Mouse (Mus musculus) CH12.LX (cell line): Measurements from ENCODE around the gene Fig4. TPM values are rescaled to one million over a fixed set of nuclear protein-coding genes. Genes with fewer than 3 reads are reported as not detected.
A peak's percentile ranks its signal among the peaks of the same experiment; 100 is the strongest.

Source experiments
- DNase-seq: peaks from one replicate; pipeline ENCODE4 v3.0.0-alpha.2; 2013; ENCODE audit errors: extremely low read depth
- H3K27ac ChIP-seq: 2 replicates; pipeline ENCODE4 v1.5.1; 2012; ENCODE audit warnings: low read depth, mild to moderate bottlenecking, control low read depth, moderate library complexity; ENCODE audit not compliant: insufficient read depth
- H3K27me3 ChIP-seq: replicated peaks from 2 replicates; pipeline ENCODE3; 2012; ENCODE audit warnings: inconsistent platforms
- H3K36me3 ChIP-seq, 2 experiments: replicated peaks in 1 of 2; 2 replicates each; pipeline versions ENCODE3 to v1.6.1; 2012; ENCODE audit warnings: inconsistent platforms in 1 of 2, low read length in 1 of 2, mild to moderate bottlenecking in 1 of 2, mixed read lengths in 1 of 2, moderate library complexity in 1 of 2; ENCODE audit not compliant: control insufficient read depth in 1 of 2, insufficient read depth in 1 of 2
- H3K4me1 ChIP-seq, 2 experiments: 2 replicates each; pipeline ENCODE4 v1.6.1; 2012; ENCODE audit warnings: inconsistent platforms in 1 of 2, moderate library complexity in 1 of 2; ENCODE audit not compliant: insufficient read depth in 2 of 2, control insufficient read depth in 1 of 2
- H3K4me2 ChIP-seq: 2 replicates; pipeline ENCODE4 v1.6.1; 2012; ENCODE audit warnings: low read depth, mild to moderate bottlenecking, control low read depth; ENCODE audit not compliant: poor library complexity, insufficient read depth, severe bottlenecking
- H3K4me3 ChIP-seq, 3 experiments: fragments of 150-350 bp in 1 of 3; sonication (generic) in 1 of 3; replicated peaks in 1 of 3; 2 replicates each; pipeline versions ENCODE3 to v1.5.1; 2011 to 2012; ENCODE audit warnings: low read depth in 2 of 3, low read length in 2 of 3, mild to moderate bottlenecking in 2 of 3, moderate library complexity in 2 of 3, control low read depth in 1 of 3, improper control_type of control experiment in 1 of 3, inconsistent platforms in 1 of 3, mixed read lengths in 1 of 3; ENCODE audit not compliant: poor library complexity in 1 of 3
- H3K79me2 ChIP-seq: replicated peaks from 2 replicates; pipeline ENCODE4 v1.6.1; 2012; ENCODE audit warnings: mild to moderate bottlenecking, moderate library complexity; ENCODE audit not compliant: control insufficient read depth, poor library complexity, insufficient read depth, severe bottlenecking; ENCODE audit errors: extremely low read depth
- H3K9ac ChIP-seq: 2 replicates; pipeline ENCODE4 v1.6.1; 2012; ENCODE audit warnings: low read depth, mild to moderate bottlenecking, control low read depth, moderate library complexity; ENCODE audit not compliant: insufficient read depth
- H3K9me3 ChIP-seq: replicated peaks from 2 replicates; pipeline ENCODE3; 2012; ENCODE audit warnings: low read length, inconsistent platforms, mixed read lengths
- BHLHE40 ChIP-seq: IDR thresholded peaks from 2 replicates; pipeline ENCODE4 v1.6.1; 2011; ENCODE audit warnings: mild to moderate bottlenecking, low read depth, low read length, improper control_type of control experiment
- CHD1 ChIP-seq: IDR thresholded peaks from 2 replicates; pipeline ENCODE4 v1.6.1; 2012; ENCODE audit warnings: low read depth, low read length, improper control_type of control experiment, inconsistent platforms
- CHD2 ChIP-seq: IDR thresholded peaks from 2 replicates; pipeline ENCODE4 v1.6.1; 2011; ENCODE audit warnings: low read length, improper control_type of control experiment
- CTCF ChIP-seq, 2 experiments: IDR thresholded peaks in 1 of 2; conservative IDR thresholded peaks in 1 of 2; 2 replicates each; pipeline ENCODE4 v1.5.1; 2011 to 2012; ENCODE audit warnings: low read depth in 2 of 2, low read length in 2 of 2, improper control_type of control experiment in 1 of 2, inconsistent platforms in 1 of 2, mild to moderate bottlenecking in 1 of 2, moderate library complexity in 1 of 2
- E2F4 ChIP-seq: IDR thresholded peaks from 2 replicates; pipeline ENCODE4 v1.6.1; 2011; ENCODE audit warnings: low read depth, low read length, improper control_type of control experiment; ENCODE audit not compliant: insufficient replicate concordance
- ELF1 ChIP-seq: IDR thresholded peaks from 2 replicates; pipeline ENCODE4 v1.6.1; 2014; ENCODE audit warnings: low read depth, mild to moderate bottlenecking, inconsistent platforms, low read length, improper control_type of control experiment
- EP300 ChIP-seq: IDR thresholded peaks from 2 replicates; pipeline ENCODE4 v1.6.1; 2011; ENCODE audit warnings: low read length, improper control_type of control experiment
- ETS1 ChIP-seq: conservative IDR thresholded peaks from 2 replicates; pipeline ENCODE4 v1.6.1; 2012; ENCODE audit warnings: low read depth, mild to moderate bottlenecking, inconsistent platforms, low read length, improper control_type of control experiment, moderate library complexity
- GABPA ChIP-seq: IDR thresholded peaks from 2 replicates; pipeline ENCODE4 v1.6.1; 2012; ENCODE audit warnings: low read depth, low read length, improper control_type of control experiment, inconsistent platforms; ENCODE audit not compliant: insufficient replicate concordance
- HCFC1 ChIP-seq: IDR thresholded peaks from 2 replicates; pipeline ENCODE4 v1.6.1; 2012; ENCODE audit warnings: low read depth, mild to moderate bottlenecking, inconsistent platforms, low read length, improper control_type of control experiment
- IRF4 ChIP-seq: IDR thresholded peaks from 2 replicates; pipeline ENCODE4 v1.6.1; 2014; ENCODE audit warnings: low read depth, mild to moderate bottlenecking, inconsistent platforms, low read length, improper control_type of control experiment
- JUN ChIP-seq: IDR thresholded peaks from 2 replicates; pipeline ENCODE4 v1.6.1; 2011; ENCODE audit warnings: low read depth, mild to moderate bottlenecking, low read length, improper control_type of control experiment, moderate library complexity; ENCODE audit not compliant: insufficient read depth
- JUND ChIP-seq: conservative IDR thresholded peaks from 2 replicates; pipeline ENCODE4 v1.6.1; 2011; ENCODE audit warnings: low read depth, low read length, improper control_type of control experiment
- KAT2A ChIP-seq: IDR thresholded peaks from 2 replicates; pipeline ENCODE4 v1.6.1; 2012; ENCODE audit warnings: low read length, improper control_type of control experiment, inconsistent platforms; ENCODE audit not compliant: insufficient replicate concordance
- MAFK ChIP-seq: IDR thresholded peaks from 2 replicates; pipeline ENCODE4 v1.6.1; 2011; ENCODE audit warnings: low read length, improper control_type of control experiment; ENCODE audit not compliant: insufficient replicate concordance
- MAX ChIP-seq: IDR thresholded peaks from 2 replicates; pipeline ENCODE4 v1.6.1; 2011; ENCODE audit warnings: low read length, improper control_type of control experiment
- MAZ ChIP-seq: IDR thresholded peaks from 2 replicates; pipeline ENCODE4 v1.6.1; 2012; ENCODE audit warnings: low read depth, mild to moderate bottlenecking, inconsistent platforms, low read length, improper control_type of control experiment, moderate library complexity
- MEF2A ChIP-seq: IDR thresholded peaks from 2 replicates; pipeline ENCODE4 v1.6.1; 2014; ENCODE audit warnings: low read depth, mild to moderate bottlenecking, inconsistent platforms, low read length, improper control_type of control experiment, borderline replicate concordance
- MXI1 ChIP-seq: IDR thresholded peaks from 2 replicates; pipeline ENCODE4 v1.6.1; 2011; ENCODE audit warnings: mild to moderate bottlenecking, low read depth, low read length, improper control_type of control experiment
- MYC ChIP-seq: IDR thresholded peaks from 2 replicates; pipeline ENCODE4 v1.6.1; 2011; ENCODE audit warnings: low read depth, mild to moderate bottlenecking, improper control_type of control experiment, low read length
- NELFE ChIP-seq: IDR thresholded peaks from 2 replicates; pipeline ENCODE4 v1.6.1; 2011; ENCODE audit warnings: low read depth, low read length, improper control_type of control experiment
- NRF1 ChIP-seq: IDR thresholded peaks from 2 replicates; pipeline ENCODE4 v1.6.1; 2014; ENCODE audit warnings: low read depth, mild to moderate bottlenecking, inconsistent platforms, low read length, improper control_type of control experiment, moderate library complexity
- PAX5 ChIP-seq: IDR thresholded peaks from 2 replicates; pipeline ENCODE4 v1.6.1; 2012; ENCODE audit warnings: low read length, inconsistent platforms, mixed read lengths
- POLR2A ChIP-seq: IDR thresholded peaks from 2 replicates; pipeline ENCODE4 v1.6.1; 2011; ENCODE audit warnings: low read depth, mild to moderate bottlenecking, improper control_type of control experiment, low read length
- POLR2AphosphoS2 ChIP-seq: IDR thresholded peaks from 2 replicates; pipeline ENCODE4 v1.6.1; 2011; ENCODE audit warnings: low read depth, low read length, improper control_type of control experiment
- RAD21 ChIP-seq: IDR thresholded peaks from 2 replicates; pipeline ENCODE4 v1.6.1; 2011; ENCODE audit warnings: low read depth, mild to moderate bottlenecking, low read length, improper control_type of control experiment, moderate library complexity
- RCOR1 ChIP-seq: conservative IDR thresholded peaks from 2 replicates; pipeline ENCODE4 v1.6.1; 2012; ENCODE audit warnings: low read depth, mild to moderate bottlenecking, inconsistent platforms, low read length, improper control_type of control experiment
- SIN3A ChIP-seq: IDR thresholded peaks from 2 replicates; pipeline ENCODE4 v1.6.1; 2012; ENCODE audit warnings: low read length, improper control_type of control experiment, inconsistent platforms
- SMC3 ChIP-seq: IDR thresholded peaks from 2 replicates; pipeline ENCODE4 v1.6.1; 2011; ENCODE audit warnings: low read depth, low read length, improper control_type of control experiment
- TBP ChIP-seq: conservative IDR thresholded peaks from 2 replicates; pipeline ENCODE4 v1.6.1; 2011; ENCODE audit warnings: low read depth, low read length, improper control_type of control experiment
- TCF12 ChIP-seq: IDR thresholded peaks from 2 replicates; pipeline ENCODE4 v1.6.1; 2014; ENCODE audit warnings: low read depth, mild to moderate bottlenecking, inconsistent platforms, low read length, improper control_type of control experiment
- UBTF ChIP-seq: IDR thresholded peaks from 2 replicates; pipeline ENCODE4 v1.6.1; 2012; ENCODE audit warnings: low read depth, mild to moderate bottlenecking, inconsistent platforms, low read length, improper control_type of control experiment, moderate library complexity
- USF1 ChIP-seq: IDR thresholded peaks from 2 replicates; pipeline ENCODE4 v1.6.1; 2014; ENCODE audit warnings: low read depth, mild to moderate bottlenecking, inconsistent platforms, low read length, improper control_type of control experiment
- USF2 ChIP-seq: conservative IDR thresholded peaks from 2 replicates; pipeline ENCODE4 v1.6.1; 2011; ENCODE audit warnings: low read depth, low read length, improper control_type of control experiment
- ZC3H11A ChIP-seq: IDR thresholded peaks from 2 replicates; pipeline ENCODE4 v1.6.1; 2012; ENCODE audit warnings: low read depth, mild to moderate bottlenecking, inconsistent platforms, low read length, improper control_type of control experiment
- ZKSCAN1 ChIP-seq: IDR thresholded peaks from 2 replicates; pipeline ENCODE4 v1.6.1; 2012; ENCODE audit warnings: low read depth, inconsistent platforms, low read length, improper control_type of control experiment, borderline replicate concordance
- ZMIZ1 ChIP-seq: IDR thresholded peaks from 2 replicates; pipeline ENCODE4 v1.6.1; 2012; ENCODE audit warnings: low read depth, mild to moderate bottlenecking, inconsistent platforms, low read length, improper control_type of control experiment
- ZNF384 ChIP-seq: IDR thresholded peaks from 2 replicates; pipeline ENCODE4 v1.6.1; 2012; ENCODE audit warnings: low read depth, low read length, improper control_type of control experiment, inconsistent platforms
- dilution Hi-C: fragments of 300-500 bp; cut with MboI; formaldehyde crosslinking; loops from 2 replicates; pipeline ENCODE4 v1.14.3; 2020; ENCODE audit warnings: low sequenced_read_pairs; ENCODE audit not compliant: extremely low pct_unique_long_range_greater_than_20kb, extremely low pct_ligation_motif_present
- in situ Hi-C: fragments of 300-500 bp; cut with MboI; formaldehyde crosslinking; loops from 3 replicates; pipeline ENCODE4 v1.14.3; 2019; ENCODE audit warnings: low sequenced_read_pairs, low pct_ligation_motif_present, low pct_unique_long_range_greater_than_20kb, mixed read lengths
- polyA plus RNA-seq: library from polyadenylated mRNA; unstranded; fragments of >175 nt; gene quantifications from 2 replicates; pipeline ENCODE4 v1.2.1, GENCODE M21; 2012; ENCODE audit warnings: low read depth; ENCODE audit not compliant: insufficient read length
- total RNA-seq, 2 experiments: library from RNA; depleted of rRNA; stranded (reverse); fragments of 300-350 nt in 1 of 2; fragments of >200 nt in 1 of 2; gene quantifications; 2 replicates each; pipeline ENCODE4 v1.2.3; 2012 to 2014

Fig4 gene
- 22.6 and 24.4 TPM in 2 replicates for total RNA-seq (2012; rRNA removed)
- 35.4 and 38.4 TPM in 2 replicates for total RNA-seq (2014; rRNA removed)
- polyA plus RNA-seq = 39.2 and 39.6 TPM in 2 replicates

- H3K4me3 ChIP-seq = peak within 1 kb of the TSS; percentile 68 to 96 (median 95)
- peak; percentile 91 for DNase-seq
- in situ Hi-C loops = no loop called here
- TF ChIP-seq POLR2A (peak; percentile 69; the same call in 1 of the 2 replicates), BHLHE40 (peak; percentile 25; the same call in 1 of the 2 replicates), CHD2 (peak; percentile 18; the same call in 1 of the 2 replicates), JUN (no peak), ZKSCAN1 (no peak), CTCF (conservative IDR thresholded peaks at IDR 0.05 in 1 of 2, IDR thresholded peaks at IDR 0.05 in 1 of 2; ENCODE audit: low read depth in 2 of 2, low read length in 2 of 2) (no peak), MYC (peak; percentile 75; the same call in 1 of the 2 replicates), MAZ (peak; percentile 52; the same call in 1 of the 2 replicates), ETS1 (no peak; the same call in 1 of the 2 replicates), E2F4 (no peak), ELF1 (peak; percentile 96), UBTF (no peak; the same call in 1 of the 2 replicates), JUND (no peak), MAX (peak; percentile 73), SMC3 (no peak), CHD1 (no peak), IRF4 (no peak; the same call in 1 of the 2 replicates), RAD21 (no peak), SIN3A (peak; percentile 97), ZC3H11A (no peak), NRF1 (peak; percentile 56), NELFE (peak; percentile 64), KAT2A (peak; percentile 69; the same call in 1 of the 2 replicates), PAX5 (no peak), POLR2AphosphoS2 (no peak), RCOR1 (no peak), USF2 (peak; percentile 88), MAFK (no peak), ZMIZ1 (no peak), TBP (no peak), HCFC1 (peak; percentile 93), GABPA (no peak), MXI1 (peak; percentile 90), EP300 (no peak), TCF12 (peak; percentile 41), ZNF384 (peak; percentile 99), MEF2A (no peak; the same call in 1 of the 2 replicates), USF1 (peak; percentile 93)
- peaks cover 9% of the 10 kb centered on the region; the same call in 1 of the 2 replicates for H3K79me2 ChIP-seq
- H3K4me2 ChIP-seq = peak within 1 kb of the TSS; percentile 92
- H3K9ac ChIP-seq = peak within 1 kb of the TSS; percentile 68
- H3K36me3 ChIP-seq = peaks cover 0 to 7% of the 10 kb centered on the region in 2 experiments
- H3K4me1 ChIP-seq = peaks cover 7 to 47% of the 10 kb centered on the region in 2 experiments
- peak within 1 kb of the TSS; percentile 18; the same call in 1 of the 2 replicates for H3K27ac ChIP-seq
- H3K9me3 ChIP-seq = peaks cover 2% of the 10 kb centered on the region
- no peaks in the 10 kb centered on the region for H3K27me3 ChIP-seq
- dilution Hi-C loops = no loop called here
These were observed at the start of gene Fig4 for GRCm38 (mm10) chr10:41302689-41303431. Fig4 (minus strand) TSS chr10:41303260.
